Comparison of ENCODE assay signal across 30 mouse cellular contexts in the genomic region with DNA sequence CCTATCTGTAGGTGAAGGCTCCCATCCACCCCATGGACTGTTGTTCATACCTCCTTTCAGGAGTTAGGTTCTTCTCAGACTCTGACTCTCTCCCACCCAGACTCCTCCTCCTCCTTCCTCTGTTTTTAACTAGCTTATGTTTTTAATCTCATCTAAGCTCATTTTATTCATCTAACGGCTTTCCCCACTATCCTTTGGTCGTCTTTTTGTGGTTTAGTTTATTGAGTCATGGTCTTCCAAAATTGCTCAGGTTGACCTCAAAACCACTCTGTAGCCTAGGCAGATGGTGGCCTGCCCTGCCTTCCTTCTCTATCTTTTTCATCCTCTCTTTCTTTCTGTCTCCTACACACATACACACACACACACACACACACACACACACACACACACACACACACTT. TPM values are rescaled to one million over a fixed set of nuclear protein-coding genes. Genes with fewer than 3 reads are reported as not detected.
"Had no signal": no experiment of that assay in that cellular context is flagged by ENCODE, and none has a peak within 500 bp of the region (broad histone marks: within the 10 kb centered on the region; RNA-seq: fewer than 3 reads in every experiment).

No protein-coding gene starts in this region.

- ATAC-seq: hindbrain, embryonic 16.5 days; intestine, embryonic 16.5 days had no signal

- H3K4me3 ChIP-seq: gastrocnemius, adult 2 months; heart, embryonic 10.5 days; heart, embryonic 12.5 days; hindbrain, embryonic 10.5 days; hindbrain, embryonic 12.5 days; kidney, embryonic 15.5 days; limb, embryonic 10.5 days; limb, embryonic 12.5 days; liver, embryonic 13.5 days had no signal

- H3K4me2 ChIP-seq: heart, embryonic 12.5 days; hindbrain, embryonic 12.5 days; hindbrain, embryonic 14.5 days; kidney, embryonic 15.5 days; limb, embryonic 12.5 days; liver, embryonic 11.5 days; liver, embryonic 13.5 days had no signal

- H3K9ac ChIP-seq: heart, embryonic 12.5 days; hindbrain, embryonic 12.5 days; hindbrain, embryonic 14.5 days; kidney, embryonic 15.5 days; limb, embryonic 12.5 days; liver, embryonic 13.5 days had no signal

- DNase-seq: gastrocnemius, adult 2 months; gastrocnemius, postnatal 10 days; gastrocnemius, postnatal 25 days; heart, adult 18-20 months; heart, postnatal 10 days; heart, postnatal 4 days; kidney, adult 11 months; kidney, adult 2 months; kidney, adult 9 months; kidney, postnatal 14 days; kidney, postnatal 36 days; layer of hippocampus, adult 9-11 months; layer of hippocampus, postnatal 36 days; liver; liver, embryonic 13.5 days had no signal

- H3K36me3 ChIP-seq: heart, embryonic 10.5 days; heart, embryonic 12.5 days; hindbrain, embryonic 10.5 days; hindbrain, embryonic 12.5 days; kidney, embryonic 15.5 days; limb, embryonic 10.5 days; limb, embryonic 12.5 days; liver, embryonic 13.5 days had no signal

- H3K27ac ChIP-seq: gastrocnemius, adult 2 months; heart, embryonic 10.5 days; hindbrain, embryonic 10.5 days; hindbrain, embryonic 12.5 days; hindbrain, embryonic 14.5 days; kidney, embryonic 15.5 days; kidney, postnatal 0 days; limb, embryonic 10.5 days; limb, embryonic 12.5 days; liver, embryonic 13.5 days had no signal

- H3K9me3 ChIP-seq: heart, embryonic 10.5 days; heart, embryonic 12.5 days; hindbrain, embryonic 10.5 days; hindbrain, embryonic 12.5 days; kidney, embryonic 15.5 days; limb, embryonic 10.5 days; limb, embryonic 12.5 days; liver, embryonic 13.5 days had no signal

RNA-seq across cellular contexts. Expression of a gene that starts 3.7 kb away (rescaled TPM):
- total RNA-seq: gastrocnemius, adult 2 months; gastrocnemius, postnatal 10 days; gastrocnemius, postnatal 25 days; gastrocnemius, postnatal 4 days; granulocyte monocyte progenitor cell, adult 5-6 weeks had no signal
- polyA plus RNA-seq: large intestine, adult 2 months; limb, embryonic 10.5 days; limb, embryonic 12.5 days; liver, embryonic 13.5 days had no signal

RNA-seq across cellular contexts. Expression of a gene that starts 35.5 kb away (rescaled TPM):
- total RNA-seq: gastrocnemius, adult 2 months; gastrocnemius, postnatal 25 days; gastrocnemius, postnatal 4 days; granulocyte monocyte progenitor cell, adult 5-6 weeks had no signal
- polyA plus RNA-seq: hindbrain, embryonic 10.5 days; large intestine, adult 2 months; limb, embryonic 12.5 days; liver, embryonic 13.5 days had no signal
